Mouse (Mus musculus): ENCODE measurements around the gene Olfr146. TPM values are rescaled to one million over a fixed set of nuclear protein-coding genes. Genes with fewer than 3 reads are reported as not detected.

Olfr146 gene
- not detected in 2 replicates for polyA plus RNA-seq (2012; rRNA removed)

- TF ChIP-seq POLR2A (IDR thresholded peaks at IDR 0.05; ENCODE audit: extremely low read depth, insufficient read depth, low read length), result no peak
- no peak for TF ChIP-seq CTCF (IDR thresholded peaks at IDR 0.05; ENCODE audit: extremely low read depth, insufficient read depth, low read length)
- Histone ChIP-seq H3K27ac (ENCODE audit: insufficient read depth, low read length) (no peak within 1 kb of the TSS), H3K4me3 (ENCODE audit: insufficient read depth, low read length) (no peak within 1 kb of the TSS), H3K4me1 (ENCODE audit: control insufficient read depth, insufficient read depth, low read length) (no peaks in the 10 kb centered on the region)
These were observed at the start of gene Olfr146 for GRCm38 (mm10) chr9:39023277-39023676. Olfr146 (minus strand) TSS chr9:39023377.

DNA sequence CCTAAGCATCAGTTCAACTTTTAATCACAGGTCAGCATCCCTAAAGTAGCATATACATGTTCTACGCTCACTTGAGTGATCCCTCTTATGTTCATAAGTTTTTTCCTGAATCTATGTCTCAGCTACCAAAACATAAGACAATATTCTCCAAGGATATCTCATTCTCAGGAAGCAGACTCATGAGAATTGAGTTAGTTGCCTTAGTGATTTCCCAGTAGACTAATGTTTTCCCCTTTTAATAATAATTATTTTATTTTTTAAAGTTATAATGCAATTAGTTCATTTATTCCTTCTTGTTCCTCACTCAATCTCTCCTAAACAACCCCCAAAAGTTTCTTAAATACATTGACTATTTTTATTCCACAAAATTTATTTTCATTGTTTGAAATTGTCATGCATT lies 41.7 kb upstream of the Olfr146 start, which contains the start of gene Olfr937:
Gene Olfr937, minus strand, starts transcription at position 101 of the 400 bp plus-strand sequence.
- TF ChIP-seq POLR2A (IDR thresholded peaks at IDR 0.05; ENCODE audit: extremely low read depth, insufficient read depth, low read length) (no peak), CTCF (IDR thresholded peaks at IDR 0.05; ENCODE audit: extremely low read depth, insufficient read depth, low read length) (no peak)
- Histone ChIP-seq H3K27ac (ENCODE audit: insufficient read depth, low read length) (no peak within 1 kb of the TSS), H3K4me3 (ENCODE audit: insufficient read depth, low read length) (no peak within 1 kb of the TSS), H3K4me1 (ENCODE audit: control insufficient read depth, insufficient read depth, low read length) (no peaks in the 10 kb centered on the region)

DNA sequence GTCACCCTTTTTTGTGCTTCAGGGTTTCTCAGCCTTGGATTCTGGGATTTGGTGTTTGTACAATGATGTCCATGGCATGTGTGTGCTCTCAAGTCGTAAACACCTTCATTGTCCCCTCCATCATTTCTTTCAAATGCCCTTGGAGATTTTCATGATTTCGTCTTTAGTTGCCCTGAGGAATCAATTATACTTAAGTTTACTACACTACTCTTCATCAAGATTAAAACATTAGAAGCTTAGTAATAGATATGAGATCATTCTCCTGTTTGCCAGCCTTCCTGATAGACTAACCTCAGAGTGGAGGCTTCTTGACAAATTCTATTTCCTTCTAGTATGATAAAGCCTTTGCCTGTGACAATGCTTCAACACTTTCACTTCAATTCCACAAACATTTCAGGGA lies 23.6 kb downstream of the Olfr146 start, which contains the start of gene Olfr935:
Gene Olfr935, minus strand, starts transcription at position 101 of the 400 bp plus-strand sequence.
- Histone ChIP-seq H3K4me1 (ENCODE audit: control insufficient read depth, insufficient read depth, low read length) (no peaks in the 10 kb centered on the region), H3K4me3 (ENCODE audit: insufficient read depth, low read length) (no peak within 1 kb of the TSS), H3K27ac (ENCODE audit: insufficient read depth, low read length) (no peak within 1 kb of the TSS)
- no peak for TF ChIP-seq POLR2A (IDR thresholded peaks at IDR 0.05; ENCODE audit: extremely low read depth, insufficient read depth, low read length)
- TF ChIP-seq CTCF (IDR thresholded peaks at IDR 0.05; ENCODE audit: extremely low read depth, insufficient read depth, low read length), result no peak

DNA sequence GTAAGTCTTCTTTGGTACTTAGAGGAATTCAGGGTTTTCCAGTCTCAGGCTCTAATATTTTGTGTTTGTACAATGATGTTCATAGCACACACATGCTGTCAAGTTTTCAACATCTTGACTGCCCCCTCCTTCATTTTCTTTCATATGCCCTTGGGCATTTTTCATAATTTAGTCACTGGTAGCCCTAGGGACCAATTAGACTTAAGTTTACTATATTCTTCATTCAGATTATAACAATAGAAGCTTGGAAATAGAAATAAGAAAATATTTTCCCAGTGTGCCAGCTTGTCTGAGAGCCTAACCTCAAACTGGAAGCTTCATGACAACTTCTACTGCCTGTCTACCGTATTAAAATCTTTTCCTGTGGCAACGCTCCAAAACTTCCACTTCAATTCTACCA lies 35.0 kb downstream of the Olfr146 start, which contains the start of gene Olfr934:
Gene Olfr934, minus strand, starts transcription at position 101 of the 400 bp plus-strand sequence.
- H3K4me1 ChIP-seq (ENCODE audit: control insufficient read depth, insufficient read depth, low read length), result no peaks in the 10 kb centered on the region

GRCm38 (mm10) chr9:38972013-38972412 lies 51.2 kb downstream of the Olfr146 start, which contains the start of gene Olfr933:
Olfr933 (plus strand) TSS chr9:38972313.
- no peak within 1 kb of the TSS for H3K4me3 ChIP-seq (ENCODE audit: insufficient read depth, low read length)
- TF ChIP-seq POLR2A (IDR thresholded peaks at IDR 0.05; ENCODE audit: extremely low read depth, insufficient read depth, low read length), result no peak
- no peak for TF ChIP-seq CTCF (IDR thresholded peaks at IDR 0.05; ENCODE audit: extremely low read depth, insufficient read depth, low read length)
- H3K4me1 ChIP-seq (ENCODE audit: control insufficient read depth, insufficient read depth, low read length), result no peaks in the 10 kb centered on the region

More for the DNA sequence above, 35.0 kb downstream of the Olfr146 start, which contains the start of gene Olfr934:
- Histone ChIP-seq H3K4me3 (ENCODE audit: insufficient read depth, low read length) (no peak within 1 kb of the TSS), H3K27ac (ENCODE audit: insufficient read depth, low read length) (no peak within 1 kb of the TSS)
- TF ChIP-seq CTCF (IDR thresholded peaks at IDR 0.05; ENCODE audit: extremely low read depth, insufficient read depth, low read length) (no peak), POLR2A (IDR thresholded peaks at IDR 0.05; ENCODE audit: extremely low read depth, insufficient read depth, low read length) (no peak)

More at GRCm38 (mm10) chr9:38972013-38972412, 51.2 kb downstream of the Olfr146 start, which contains the start of gene Olfr933:
- H3K27ac ChIP-seq (ENCODE audit: insufficient read depth, low read length), result no peak within 1 kb of the TSS

Other genes starting within 250 kb of the Olfr146 start
- not detected in 2 replicates for gene Olfr922, start 208.8 kb downstream of the Olfr146 start, polyA plus RNA-seq (2012; rRNA removed)
- not detected in 2 replicates for gene Olfr923, start 196.8 kb downstream of the Olfr146 start, polyA plus RNA-seq (2012; rRNA removed)
- gene Olfr924, start 178.9 kb downstream of the Olfr146 start, polyA plus RNA-seq (2012; rRNA removed), result not detected in 2 replicates
- not detected in 2 replicates for gene Olfr26, start 168.3 kb downstream of the Olfr146 start, polyA plus RNA-seq (2012; rRNA removed)
- gene Olfr926, start 146.3 kb downstream of the Olfr146 start, polyA plus RNA-seq (2012; rRNA removed), result not detected in 2 replicates
- not detected in 2 replicates for gene Olfr930, start 93.6 kb downstream of the Olfr146 start, polyA plus RNA-seq (2012; rRNA removed)
- not detected in 2 replicates for gene Olfr933, start 51.1 kb downstream of the Olfr146 start, polyA plus RNA-seq (2012; rRNA removed)
- not detected in 2 replicates for gene Olfr934, start 35.1 kb downstream of the Olfr146 start, polyA plus RNA-seq (2012; rRNA removed)
- gene Olfr935, start 23.7 kb downstream of the Olfr146 start, polyA plus RNA-seq (2012; rRNA removed), result not detected in 2 replicates
- not detected in 2 replicates for gene Olfr937, start 41.6 kb upstream of the Olfr146 start, polyA plus RNA-seq (2012; rRNA removed)
- gene Olfr938, start 55.5 kb upstream of the Olfr146 start, polyA plus RNA-seq (2012; rRNA removed), result not detected in 2 replicates
- gene Olfr27, start 104.8 kb upstream of the Olfr146 start, polyA plus RNA-seq (2012; rRNA removed), result not detected in 2 replicates
- gene Olfr943, start 142.9 kb upstream of the Olfr146 start, polyA plus RNA-seq (2012; rRNA removed), result not detected in 2 replicates
- gene Olfr944, start 178.5 kb upstream of the Olfr146 start, polyA plus RNA-seq (2012; rRNA removed), result not detected in 2 replicates
- gene Olfr1537, start 226.6 kb upstream of the Olfr146 start, polyA plus RNA-seq (2012; rRNA removed), result not detected in 2 replicates

Measured in cortical plate, adult 2 months (tissue).